Mouse (Mus musculus): Measurements from ENCODE around the gene Crybb1.

Gene Crybb1

GRCm38 (mm10) chr5:112286608-112286983 lies 31.0 kb downstream of the Crybb1 start:
- DNase-seq (ENCODE audit: low spot score in 2 of 2): no peak

- no peak for DNase-seq (ENCODE audit: low spot score in 2 of 2)
These were observed 31.5 kb downstream of the Crybb1 start for GRCm38 (mm10) chr5:112286984-112287641.

GRCm38 (mm10) chr5:112287652-112288051 lies 32.0 kb downstream of the Crybb1 start:
- no peak for DNase-seq (ENCODE audit: low spot score in 2 of 2)

GRCm38 (mm10) chr5:112288193-112289141 lies 32.9 kb downstream of the Crybb1 start:
- no peak for DNase-seq (ENCODE audit: low spot score in 2 of 2)

- DNase-seq (ENCODE audit: low spot score in 2 of 2): no peak
These were observed 33.6 kb downstream of the Crybb1 start for GRCm38 (mm10) chr5:112289236-112289635.

GRCm38 (mm10) chr5:112289819-112290535 lies 34.4 kb downstream of the Crybb1 start:
- no peak for DNase-seq (ENCODE audit: low spot score in 2 of 2)

- DNase-seq (ENCODE audit: low spot score in 2 of 2): no peak
These were observed 34.9 kb downstream of the Crybb1 start for GRCm38 (mm10) chr5:112290536-112290880.

GRCm38 (mm10) chr5:112291866-112292265 lies 36.3 kb downstream of the Crybb1 start:
- no peak for DNase-seq (ENCODE audit: low spot score in 2 of 2)

GRCm38 (mm10) chr5:112292343-112292980 lies 36.8 kb downstream of the Crybb1 start:
- DNase-seq (ENCODE audit: low spot score in 2 of 2): no peak

GRCm38 (mm10) chr5:112293800-112294199 lies 38.2 kb downstream of the Crybb1 start:
- DNase-seq (ENCODE audit: low spot score in 2 of 2): no peak

GRCm38 (mm10) chr5:112294696-112295095 lies 39.1 kb downstream of the Crybb1 start:
- DNase-seq (ENCODE audit: low spot score in 2 of 2): no peak

GRCm38 (mm10) chr5:112295162-112295561 lies 39.5 kb downstream of the Crybb1 start:
- no peak for DNase-seq (ENCODE audit: low spot score in 2 of 2)

- DNase-seq (ENCODE audit: low spot score in 2 of 2): no peak
These were observed 39.9 kb downstream of the Crybb1 start for GRCm38 (mm10) chr5:112295564-112295963.

- no peak for DNase-seq (ENCODE audit: low spot score in 2 of 2)
These were observed 41.0 kb downstream of the Crybb1 start for GRCm38 (mm10) chr5:112296404-112297181.

GRCm38 (mm10) chr5:112297257-112297656 lies 41.6 kb downstream of the Crybb1 start:
- DNase-seq (ENCODE audit: low spot score in 2 of 2): no peak

GRCm38 (mm10) chr5:112298226-112298988 lies 42.8 kb downstream of the Crybb1 start:
- DNase-seq (ENCODE audit: low spot score in 2 of 2): no peak

- DNase-seq (ENCODE audit: low spot score in 2 of 2): no peak
These were observed 43.8 kb downstream of the Crybb1 start for GRCm38 (mm10) chr5:112299399-112299798.

- no peak for DNase-seq (ENCODE audit: low spot score in 2 of 2)
These were observed 44.5 kb downstream of the Crybb1 start for GRCm38 (mm10) chr5:112300112-112300511.

- no peak for DNase-seq (ENCODE audit: low spot score in 2 of 2)
These were observed 45.2 kb downstream of the Crybb1 start for GRCm38 (mm10) chr5:112300721-112301308.

GRCm38 (mm10) chr5:112301694-112302093 lies 46.1 kb downstream of the Crybb1 start:
- DNase-seq (ENCODE audit: low spot score in 2 of 2): no peak

Data from left cerebral cortex, adult 9 months (tissue).